Mouse (Mus musculus) brain, adult 10 weeks (tissue): ENCODE results near the gene Cnot6. TPM values are rescaled to one million over a fixed set of nuclear protein-coding genes. Genes with fewer than 3 reads are reported as not detected.

Source experiments
- polyA plus RNA-seq: library from polyadenylated mRNA; stranded (reverse); fragments of 350-450 nt; fragmentation: Illumina TruSeq; extraction: RNeasy Lipid Tissue Mini Kit (QIAGEN cat#74804); gene quantifications from one replicate; pipeline ENCODE4 v1.2.3, GENCODE M21; 2015; ENCODE audit warnings: low read depth, low replicate concordance

Gene Cnot6
- polyA plus RNA-seq = 31.2 TPM

DNA sequence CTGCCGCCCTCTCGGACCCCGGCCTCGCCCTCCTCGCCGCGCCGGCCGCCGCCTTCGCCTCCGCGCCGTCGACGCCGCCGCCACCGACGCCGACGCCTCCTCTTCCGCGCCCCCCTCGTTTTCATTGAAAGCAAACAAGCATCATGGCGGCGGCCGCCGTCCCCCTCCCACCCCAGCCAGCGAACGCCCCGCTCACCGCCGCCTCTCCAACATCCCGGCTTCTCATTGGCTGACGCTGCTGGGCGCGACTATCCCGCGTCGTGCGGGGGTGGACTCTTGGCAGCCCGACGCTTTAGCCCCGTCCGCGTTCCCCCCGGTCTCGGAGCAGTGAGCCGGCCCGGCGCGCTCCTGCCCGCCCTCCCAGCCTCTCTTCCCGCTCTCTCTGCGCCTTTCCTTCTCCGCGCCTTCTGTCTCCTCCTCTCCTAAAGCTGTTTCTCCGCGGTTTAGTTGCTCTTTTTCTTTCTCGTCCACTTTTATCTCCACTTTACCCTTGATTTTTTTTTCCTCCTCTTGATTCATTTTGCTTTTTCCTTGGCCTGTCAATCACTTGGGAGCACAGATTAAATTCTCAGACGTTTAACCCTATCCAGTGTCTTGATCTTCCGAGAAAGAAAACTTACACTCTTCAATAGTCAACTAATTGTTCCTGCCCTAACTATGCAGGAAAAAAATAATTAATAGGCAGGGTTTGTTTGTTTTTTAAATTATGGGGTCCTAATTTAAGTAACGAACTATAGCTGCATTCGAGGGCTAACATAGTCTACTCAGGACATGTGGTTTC lies at the start of gene Cnot6:
Gene Cnot6, minus strand, starts transcription at position 169 of the 781 bp plus-strand sequence.

DNA sequence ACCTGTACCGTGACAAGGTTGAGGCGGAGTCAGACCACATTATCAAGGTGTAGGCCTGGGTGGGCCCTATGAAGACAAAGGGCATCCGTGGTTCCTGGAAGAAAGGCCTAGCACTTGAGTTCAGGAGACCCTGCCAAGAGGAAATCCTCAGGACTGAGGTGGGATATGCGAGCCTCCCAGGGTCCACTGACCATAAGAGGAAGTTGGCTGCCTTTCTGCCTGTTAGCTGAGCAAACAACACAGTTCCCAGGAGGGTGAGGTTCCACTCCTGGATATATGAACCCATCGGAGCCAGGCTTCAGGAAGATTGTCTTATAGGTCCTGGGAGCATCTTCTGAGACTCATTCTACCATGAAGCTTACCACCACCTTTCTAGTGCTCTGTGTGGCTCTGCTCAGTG lies 49.2 kb downstream of the Cnot6 start, which contains the start of gene Scgb3a1:
Gene Scgb3a1, plus strand, starts transcription at position 301 of the 400 bp plus-strand sequence.

Other genes with a start within 250 kb of the Cnot6 start
- not detected for gene Olfr1386, start 247.7 kb downstream of the Cnot6 start, polyA plus RNA-seq
- not detected for gene Olfr1385, start 223.7 kb downstream of the Cnot6 start, polyA plus RNA-seq
- gene Olfr1384, start 206.0 kb downstream of the Cnot6 start, polyA plus RNA-seq = not detected
- gene Olfr1383, start 193.1 kb downstream of the Cnot6 start, polyA plus RNA-seq = not detected
- not detected for gene Olfr1382, start 184.5 kb downstream of the Cnot6 start, polyA plus RNA-seq
- gene Olfr1381, start 169.3 kb downstream of the Cnot6 start, polyA plus RNA-seq = not detected
- gene Olfr1380, start 155.8 kb downstream of the Cnot6 start, polyA plus RNA-seq = not detected
- 1.4 TPM for gene Flt4, start 103.5 kb downstream of the Cnot6 start, polyA plus RNA-seq
- not detected for gene Scgb3a1, start 49.1 kb downstream of the Cnot6 start, polyA plus RNA-seq
- 4.7 TPM for gene Gfpt2, start 81.5 kb upstream of the Cnot6 start, polyA plus RNA-seq
- gene Mapk9, start 134.0 kb upstream of the Cnot6 start, polyA plus RNA-seq = 155 TPM
- 23.3 TPM for gene Rasgef1c, start 189.1 kb upstream of the Cnot6 start, polyA plus RNA-seq